Mouse (Mus musculus): ENCODE data around the gene Agbl2. TPM values are rescaled to one million over a fixed set of nuclear protein-coding genes. Genes with fewer than 3 reads are reported as not detected.

Agbl2 gene
- polyA plus RNA-seq, 1 experiment from 2014 or later, result 0.18 TPM

- WGBS, result 79% methylated on average over 2 of the region's 2 CpGs
- Histone ChIP-seq H3K9me3 (ENCODE audit: control insufficient read depth, low read length) (no peaks in the 10 kb centered on the region), H3K4me2 (no peak overlapping the region), H3K4me3 (ENCODE audit: low read depth, low read length) (no peak overlapping the region), H3K4me1 (replicated peaks; ENCODE audit: control insufficient read depth, insufficient read depth, low read length) (peaks cover under 1% of the 10 kb centered on the region; the same call in 1 of the 2 replicates), H3K9ac (ENCODE audit: low read depth, low read length) (no peak overlapping the region), H3K27me3 (replicated peaks; ENCODE audit: control insufficient read depth, insufficient read depth, low read length) (peaks cover 14% of the 10 kb centered on the region), H3K36me3 (ENCODE audit: control insufficient read depth, insufficient read depth, low read length) (no peaks in the 10 kb centered on the region), H3K27ac (ENCODE audit: low read depth, low read length) (no peak overlapping the region)
- ATAC-seq (replicated peaks; ENCODE audit: low FRiP score) (no peak), DNase-seq (ENCODE audit: low spot score) (no peak)
Observed at GRCm38 (mm10) chr2:90788126-90788525, 5.6 kb downstream of the Agbl2 start.

DNA sequence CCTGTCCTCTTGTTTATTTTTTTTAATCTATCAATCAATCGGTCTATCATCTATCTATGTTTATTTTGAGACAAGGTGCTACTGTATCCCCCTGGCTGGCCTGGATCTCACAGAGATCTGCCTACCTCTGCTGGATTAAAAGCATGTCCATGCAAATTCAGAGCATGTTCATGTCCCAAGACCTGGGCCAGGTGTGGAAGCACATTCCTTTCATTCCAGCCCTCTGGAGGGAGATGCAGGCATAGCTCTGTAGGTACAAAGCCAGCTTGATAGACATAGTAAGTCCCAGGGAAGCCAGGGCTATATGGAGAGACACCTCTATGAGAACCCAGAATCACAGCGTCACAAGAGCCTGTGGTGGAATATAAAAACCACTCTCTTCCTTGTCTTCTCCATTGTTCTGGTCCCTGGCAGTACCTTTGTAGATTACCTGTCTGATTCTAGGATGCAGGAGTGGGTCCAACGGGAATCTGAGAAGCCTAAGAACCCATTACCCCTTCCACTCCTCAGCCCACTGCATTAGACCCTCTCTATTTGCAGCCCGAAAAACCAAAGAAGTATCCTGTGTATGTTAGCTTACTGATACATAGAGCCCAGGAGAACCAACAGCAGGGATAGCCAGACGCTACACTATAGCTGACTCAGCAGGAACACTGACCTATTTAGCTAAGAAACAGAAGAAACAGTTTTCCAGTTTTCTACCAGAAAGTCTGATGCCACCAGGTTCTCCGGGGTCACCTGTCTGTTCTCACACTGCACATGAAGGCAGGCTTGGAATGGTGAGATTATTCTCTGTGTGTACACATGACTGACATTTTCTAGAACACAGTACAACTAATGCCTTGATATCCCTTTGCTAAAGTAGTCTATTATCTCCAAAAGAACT lies 26.0 kb downstream of the Agbl2 start:
- no peak overlapping the region for H3K4me2 ChIP-seq
- no peak for DNase-seq (ENCODE audit: low spot score)
- no peak for ATAC-seq (replicated peaks; ENCODE audit: low FRiP score)

GRCm38 (mm10) chr2:90810751-90811150 lies 28.2 kb downstream of the Agbl2 start:
- Histone ChIP-seq H3K27ac (ENCODE audit: low read depth, low read length) (no peak overlapping the region), H3K27me3 (replicated peaks; ENCODE audit: control insufficient read depth, insufficient read depth, low read length) (0 out of 2 replicates have a peak, but pooled peaks cover 2% of the 10 kb centered on the region), H3K9ac (ENCODE audit: low read depth, low read length) (no peak overlapping the region), H3K36me3 (ENCODE audit: control insufficient read depth, insufficient read depth, low read length) (no peaks in the 10 kb centered on the region), H3K4me1 (replicated peaks; ENCODE audit: control insufficient read depth, insufficient read depth, low read length) (no peaks in the 10 kb centered on the region), H3K9me3 (ENCODE audit: control insufficient read depth, low read length) (no peaks in the 10 kb centered on the region), H3K4me2 (no peak overlapping the region), H3K4me3 (ENCODE audit: low read depth, low read length) (no peak overlapping the region)
- no peak for DNase-seq (ENCODE audit: low spot score)
- ATAC-seq (replicated peaks; ENCODE audit: low FRiP score), result no peak
- WGBS, result 69% methylated on average over 8 of the region's 8 CpGs

More for the DNA sequence above, 26.0 kb downstream of the Agbl2 start:
- H3K9me3 ChIP-seq (ENCODE audit: control insufficient read depth, low read length), result no peaks in the 10 kb centered on the region
- no peak overlapping the region for H3K9ac ChIP-seq (ENCODE audit: low read depth, low read length)
- H3K4me1 ChIP-seq (replicated peaks; ENCODE audit: control insufficient read depth, insufficient read depth, low read length), result no peaks in the 10 kb centered on the region
- H3K27me3 ChIP-seq (replicated peaks; ENCODE audit: control insufficient read depth, insufficient read depth, low read length), result 0 out of 2 replicates have a peak, but pooled peaks cover 2% of the 10 kb centered on the region
- no peaks in the 10 kb centered on the region for H3K36me3 ChIP-seq (ENCODE audit: control insufficient read depth, insufficient read depth, low read length)
- no peak overlapping the region for H3K27ac ChIP-seq (ENCODE audit: low read depth, low read length)
- H3K4me3 ChIP-seq (ENCODE audit: low read depth, low read length), result no peak overlapping the region
- WGBS, result 77% methylated on average over 6 of the region's 6 CpGs

GRCm38 (mm10) chr2:90815266-90815665 lies 32.7 kb downstream of the Agbl2 start:
- 76% methylated on average over 2 of the region's 2 CpGs for WGBS
- Histone ChIP-seq H3K4me3 (ENCODE audit: low read depth, low read length) (no peak overlapping the region), H3K27ac (ENCODE audit: low read depth, low read length) (no peak overlapping the region), H3K4me2 (no peak overlapping the region), H3K36me3 (ENCODE audit: control insufficient read depth, insufficient read depth, low read length) (no peaks in the 10 kb centered on the region), H3K9me3 (ENCODE audit: control insufficient read depth, low read length) (no peaks in the 10 kb centered on the region), H3K4me1 (replicated peaks; ENCODE audit: control insufficient read depth, insufficient read depth, low read length) (no peaks in the 10 kb centered on the region), H3K27me3 (replicated peaks; ENCODE audit: control insufficient read depth, insufficient read depth, low read length) (0 out of 2 replicates have a peak, but pooled peaks cover 2% of the 10 kb centered on the region), H3K9ac (ENCODE audit: low read depth, low read length) (no peak overlapping the region)
- ATAC-seq (replicated peaks; ENCODE audit: low FRiP score) (no peak), DNase-seq (ENCODE audit: low spot score) (no peak)

DNA sequence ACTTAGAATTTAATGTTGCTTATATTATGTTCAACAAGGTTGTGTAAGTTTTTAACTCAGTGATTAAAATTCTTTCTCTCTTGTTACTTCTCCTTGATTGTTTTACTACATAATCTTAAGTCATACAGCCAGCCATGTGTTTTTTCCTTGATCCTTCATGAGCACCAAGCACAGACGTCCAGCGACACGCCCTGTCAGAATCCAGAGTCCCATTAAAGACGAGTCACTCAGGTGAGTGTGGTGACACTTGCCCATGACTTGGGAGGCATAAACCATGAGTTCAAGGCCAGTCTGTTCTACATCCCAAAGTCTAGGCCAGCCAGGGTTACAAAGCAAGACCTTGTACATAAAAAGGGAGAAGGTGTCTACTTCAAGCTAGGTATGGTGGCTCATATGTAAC lies 33.6 kb downstream of the Agbl2 start:
- Histone ChIP-seq H3K27ac (ENCODE audit: low read depth, low read length) (no peak overlapping the region), H3K4me2 (no peak overlapping the region), H3K4me3 (ENCODE audit: low read depth, low read length) (no peak overlapping the region), H3K36me3 (ENCODE audit: control insufficient read depth, insufficient read depth, low read length) (no peaks in the 10 kb centered on the region), H3K27me3 (replicated peaks; ENCODE audit: control insufficient read depth, insufficient read depth, low read length) (no peaks in the 10 kb centered on the region), H3K9me3 (ENCODE audit: control insufficient read depth, low read length) (no peaks in the 10 kb centered on the region), H3K4me1 (replicated peaks; ENCODE audit: control insufficient read depth, insufficient read depth, low read length) (no peaks in the 10 kb centered on the region), H3K9ac (ENCODE audit: low read depth, low read length) (no peak overlapping the region)
- DNase-seq (ENCODE audit: low spot score), result no peak
- ATAC-seq (replicated peaks; ENCODE audit: low FRiP score), result no peak
- WGBS, result 76% methylated on average over 4 of the region's 4 CpGs

DNA sequence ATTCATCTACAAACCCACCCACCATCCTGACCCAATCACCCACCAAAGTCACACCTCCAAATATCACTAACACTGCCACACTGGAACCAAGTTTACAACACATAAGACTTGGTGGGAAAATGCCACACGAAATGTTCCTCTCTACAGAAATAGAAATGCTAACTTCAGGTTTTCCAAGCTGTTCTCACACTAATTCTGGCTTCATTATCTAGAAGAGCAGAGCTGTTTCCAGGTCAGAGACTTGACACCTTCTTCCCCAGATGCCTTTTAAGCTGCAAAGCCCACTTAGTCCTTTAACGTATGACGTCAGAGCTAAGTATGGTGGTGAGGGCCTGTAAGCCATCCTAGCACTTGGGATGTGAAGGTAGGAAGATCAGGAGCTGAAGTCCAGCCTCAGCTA lies 36.2 kb downstream of the Agbl2 start:
- Histone ChIP-seq H3K4me1 (replicated peaks; ENCODE audit: control insufficient read depth, insufficient read depth, low read length) (no peaks in the 10 kb centered on the region), H3K36me3 (ENCODE audit: control insufficient read depth, insufficient read depth, low read length) (no peaks in the 10 kb centered on the region), H3K27ac (ENCODE audit: low read depth, low read length) (no peak overlapping the region), H3K27me3 (replicated peaks; ENCODE audit: control insufficient read depth, insufficient read depth, low read length) (no peaks in the 10 kb centered on the region), H3K4me2 (no peak overlapping the region), H3K4me3 (ENCODE audit: low read depth, low read length) (no peak overlapping the region), H3K9ac (ENCODE audit: low read depth, low read length) (no peak overlapping the region), H3K9me3 (ENCODE audit: control insufficient read depth, low read length) (no peaks in the 10 kb centered on the region)
- ATAC-seq (replicated peaks; ENCODE audit: low FRiP score) (no peak), DNase-seq (ENCODE audit: low spot score) (no peak)
- WGBS, result 84% methylated on average over 3 of the region's 3 CpGs

GRCm38 (mm10) chr2:90820894-90821293 lies 38.4 kb downstream of the Agbl2 start:
- no peaks in the 10 kb centered on the region for H3K36me3 ChIP-seq (ENCODE audit: control insufficient read depth, insufficient read depth, low read length)
- ATAC-seq (replicated peaks; ENCODE audit: low FRiP score), result no peak
- H3K9ac ChIP-seq (ENCODE audit: low read depth, low read length), result no peak overlapping the region
- H3K4me1 ChIP-seq (replicated peaks; ENCODE audit: control insufficient read depth, insufficient read depth, low read length), result no peaks in the 10 kb centered on the region
- 72% methylated on average over 3 of the region's 3 CpGs for WGBS
- DNase-seq (ENCODE audit: low spot score), result no peak
- H3K27ac ChIP-seq (ENCODE audit: low read depth, low read length), result no peak overlapping the region
- no peak overlapping the region for H3K4me3 ChIP-seq (ENCODE audit: low read depth, low read length)
- H3K4me2 ChIP-seq, result no peak overlapping the region
- no peaks in the 10 kb centered on the region for H3K9me3 ChIP-seq (ENCODE audit: control insufficient read depth, low read length)
- no peaks in the 10 kb centered on the region for H3K27me3 ChIP-seq (replicated peaks; ENCODE audit: control insufficient read depth, insufficient read depth, low read length)

GRCm38 (mm10) chr2:90822978-90823377 lies 40.5 kb downstream of the Agbl2 start:
- Histone ChIP-seq H3K27ac (ENCODE audit: low read depth, low read length) (no peak overlapping the region), H3K9me3 (ENCODE audit: control insufficient read depth, low read length) (no peaks in the 10 kb centered on the region), H3K9ac (ENCODE audit: low read depth, low read length) (no peak overlapping the region), H3K27me3 (replicated peaks; ENCODE audit: control insufficient read depth, insufficient read depth, low read length) (no peaks in the 10 kb centered on the region), H3K4me2 (no peak overlapping the region), H3K4me1 (replicated peaks; ENCODE audit: control insufficient read depth, insufficient read depth, low read length) (no peaks in the 10 kb centered on the region), H3K4me3 (ENCODE audit: low read depth, low read length) (no peak overlapping the region), H3K36me3 (ENCODE audit: control insufficient read depth, insufficient read depth, low read length) (no peaks in the 10 kb centered on the region)
- no peak for DNase-seq (ENCODE audit: low spot score)
- no peak for ATAC-seq (replicated peaks; ENCODE audit: low FRiP score)
- 85% methylated on average over 2 of the region's 2 CpGs for WGBS

GRCm38 (mm10) chr2:90823781-90824180 lies 41.3 kb downstream of the Agbl2 start:
- H3K27me3 ChIP-seq (replicated peaks; ENCODE audit: control insufficient read depth, insufficient read depth, low read length), result no peaks in the 10 kb centered on the region
- H3K9ac ChIP-seq (ENCODE audit: low read depth, low read length), result no peak overlapping the region
- no peak overlapping the region for H3K4me2 ChIP-seq
- no peaks in the 10 kb centered on the region for H3K4me1 ChIP-seq (replicated peaks; ENCODE audit: control insufficient read depth, insufficient read depth, low read length)
- no peak overlapping the region for H3K4me3 ChIP-seq (ENCODE audit: low read depth, low read length)
- no peak for ATAC-seq (replicated peaks; ENCODE audit: low FRiP score)
- H3K36me3 ChIP-seq (ENCODE audit: control insufficient read depth, insufficient read depth, low read length), result no peaks in the 10 kb centered on the region
- 76% methylated on average over 6 of the region's 6 CpGs for WGBS
- DNase-seq (ENCODE audit: low spot score), result no peak
- H3K27ac ChIP-seq (ENCODE audit: low read depth, low read length), result no peak overlapping the region
- no peaks in the 10 kb centered on the region for H3K9me3 ChIP-seq (ENCODE audit: control insufficient read depth, low read length)
